Mouse (Mus musculus): Measurements from ENCODE around the gene Dolk. TPM values are rescaled to one million over a fixed set of nuclear protein-coding genes. Genes with fewer than 3 reads are reported as not detected.

Dolk gene
- polyA plus RNA-seq, 1 experiment from 2014 or later, result 31.9 TPM

DNA sequence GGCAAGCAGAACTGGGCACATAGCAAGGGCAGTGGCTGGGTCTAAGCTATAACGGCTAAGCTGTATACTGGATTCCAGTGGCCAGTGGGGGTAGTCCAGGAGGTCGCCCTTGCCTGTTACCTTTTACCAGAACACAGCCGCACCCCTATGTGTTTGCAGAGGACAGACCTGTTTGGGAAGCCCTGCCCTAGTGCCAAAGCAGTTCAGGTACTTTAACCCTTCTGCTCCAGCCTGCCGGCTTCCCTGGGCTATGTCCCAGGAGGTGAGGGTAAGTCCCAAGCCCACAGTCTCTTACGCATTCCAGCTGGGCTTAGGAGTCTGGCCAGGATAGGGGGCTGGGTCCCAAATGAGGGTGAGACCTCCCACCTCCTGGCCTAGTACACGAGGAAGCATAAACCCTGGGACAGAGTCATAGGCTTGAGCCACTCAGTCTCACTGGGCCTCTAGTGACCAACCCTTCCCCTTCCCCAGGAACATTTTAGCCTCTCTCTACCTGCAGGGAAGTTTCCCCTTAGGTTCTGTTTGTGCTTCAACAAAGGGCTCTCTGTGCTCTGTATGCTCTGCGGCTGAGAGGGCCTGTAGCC lies 41.4 kb downstream of the Dolk start:
- Histone ChIP-seq H3K9me3 (no peaks in the 10 kb centered on the region), H3K36me3 (peaks cover 42% of the 10 kb centered on the region), H3K4me3 (no peak overlapping the region), H3K27me3 (no peaks in the 10 kb centered on the region), H3K27ac (peak overlapping the region; percentile 51), H3K4me1 (peaks cover 47% of the 10 kb centered on the region), H3K4me2 (no peak overlapping the region), H3K9ac (no peak overlapping the region)
- 52% methylated on average over 7 of the region's 7 CpGs for WGBS
- no peak for ATAC-seq (ENCODE audit: borderline replicate concordance, extremely low read depth, low FRiP score, low TSS enrichment)

DNA sequence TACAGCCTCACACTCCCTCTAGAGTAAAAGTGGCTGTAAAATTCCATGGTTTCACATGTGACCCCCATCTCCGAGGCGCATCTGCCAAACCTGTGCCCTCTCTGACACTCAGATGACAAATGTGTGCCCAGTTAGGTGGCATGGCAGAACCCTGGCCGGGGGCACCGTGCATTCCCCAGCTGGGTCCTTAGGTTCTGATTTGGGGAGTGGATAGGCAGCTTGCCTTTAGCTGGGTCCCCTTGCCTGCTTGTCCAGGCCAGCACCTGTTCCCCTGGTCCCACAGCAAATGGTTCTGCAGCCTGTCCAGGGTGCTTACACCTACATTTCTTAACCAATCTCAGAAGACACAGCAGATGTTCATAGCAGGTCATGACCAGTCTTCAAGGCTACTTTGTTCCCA lies 42.7 kb downstream of the Dolk start:
- no peak overlapping the region for H3K9ac ChIP-seq
- 0 out of 2 replicates have a peak overlapping the region, but pooled peaks have one; percentile 10 for H3K27ac ChIP-seq
- peaks cover 60% of the 10 kb centered on the region for H3K4me1 ChIP-seq
- 84% methylated on average over 4 of the region's 4 CpGs for WGBS
- peaks cover 29% of the 10 kb centered on the region for H3K36me3 ChIP-seq
- H3K27me3 ChIP-seq, result no peaks in the 10 kb centered on the region
- H3K4me3 ChIP-seq, result no peak overlapping the region
- ATAC-seq (ENCODE audit: borderline replicate concordance, extremely low read depth, low FRiP score, low TSS enrichment), result no peak
- no peaks in the 10 kb centered on the region for H3K9me3 ChIP-seq
- H3K4me2 ChIP-seq, result no peak overlapping the region

DNA sequence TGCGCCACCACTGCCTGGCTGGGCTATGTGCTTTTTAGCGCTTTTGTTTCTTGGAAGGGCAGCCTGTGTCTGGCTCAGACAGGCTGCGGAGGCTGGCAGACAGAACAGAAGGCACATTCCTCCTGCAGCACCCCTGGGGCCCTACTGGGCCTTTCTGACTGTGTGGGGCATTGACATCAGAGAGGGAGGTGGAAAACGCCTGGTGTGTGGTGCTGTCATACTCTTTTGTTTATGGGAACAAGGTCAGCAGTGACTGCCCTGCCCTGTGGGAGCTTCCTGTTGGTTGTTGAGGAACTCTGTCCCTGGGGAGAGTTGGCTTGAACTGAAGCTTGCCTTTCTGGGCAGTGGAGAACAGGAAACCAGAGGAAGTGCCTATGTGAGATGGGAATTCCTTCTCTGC lies 43.6 kb downstream of the Dolk start:
- Histone ChIP-seq H3K27ac (peak overlapping the region; percentile 70), H3K36me3 (peaks cover 28% of the 10 kb centered on the region), H3K4me3 (no peak overlapping the region), H3K4me1 (peaks cover 62% of the 10 kb centered on the region), H3K9me3 (no peaks in the 10 kb centered on the region), H3K9ac (no peak overlapping the region), H3K27me3 (no peaks in the 10 kb centered on the region), H3K4me2 (peak overlapping the region; percentile 21; the same call in 1 of the 2 replicates)
- WGBS, result 57% methylated on average over 4 of the region's 4 CpGs
- ATAC-seq (ENCODE audit: borderline replicate concordance, extremely low read depth, low FRiP score, low TSS enrichment), result peak; percentile 29; the same call in 1 of the 2 replicates

DNA sequence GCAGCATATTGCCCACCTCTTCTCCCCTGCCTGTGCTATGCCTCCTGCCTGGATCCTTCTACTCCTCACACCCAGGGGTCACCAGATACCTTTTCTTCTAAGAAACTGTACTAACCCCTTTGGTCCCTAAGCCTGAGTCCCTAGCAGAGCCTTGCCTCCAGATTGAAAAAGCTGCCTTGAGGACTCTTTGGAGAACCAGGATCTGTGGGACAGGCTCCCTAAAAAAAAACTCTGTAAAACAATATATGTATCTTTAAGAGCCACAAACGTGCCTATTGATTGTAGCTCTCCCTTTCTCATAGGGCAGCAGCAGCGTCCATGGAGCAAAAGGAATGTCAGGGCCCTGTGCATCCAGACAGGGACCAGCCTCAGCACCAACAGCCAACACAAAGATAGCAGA lies 45.9 kb downstream of the Dolk start, which contains the start of gene Gm28035:
Gene Gm28035, plus strand, starts transcription at position 301 of the 400 bp plus-strand sequence.
- no peaks in the 10 kb centered on the region for H3K9me3 ChIP-seq
- H3K9ac ChIP-seq, result no peak within 1 kb of the TSS
- H3K4me2 ChIP-seq, result peak within 1 kb of the TSS; percentile 88
- H3K4me3 ChIP-seq, result peak within 1 kb of the TSS; percentile 89; the same call in 1 of the 2 replicates
- no peaks in the 10 kb centered on the region for H3K27me3 ChIP-seq
- H3K36me3 ChIP-seq, result peaks cover 25% of the 10 kb centered on the region
- peak within 1 kb of the TSS; percentile 58 for H3K27ac ChIP-seq
- ATAC-seq (ENCODE audit: borderline replicate concordance, extremely low read depth, low FRiP score, low TSS enrichment), result no peak
- 75% methylated on average over 2 of the region's 2 CpGs for WGBS
- peaks cover 65% of the 10 kb centered on the region for H3K4me1 ChIP-seq

DNA sequence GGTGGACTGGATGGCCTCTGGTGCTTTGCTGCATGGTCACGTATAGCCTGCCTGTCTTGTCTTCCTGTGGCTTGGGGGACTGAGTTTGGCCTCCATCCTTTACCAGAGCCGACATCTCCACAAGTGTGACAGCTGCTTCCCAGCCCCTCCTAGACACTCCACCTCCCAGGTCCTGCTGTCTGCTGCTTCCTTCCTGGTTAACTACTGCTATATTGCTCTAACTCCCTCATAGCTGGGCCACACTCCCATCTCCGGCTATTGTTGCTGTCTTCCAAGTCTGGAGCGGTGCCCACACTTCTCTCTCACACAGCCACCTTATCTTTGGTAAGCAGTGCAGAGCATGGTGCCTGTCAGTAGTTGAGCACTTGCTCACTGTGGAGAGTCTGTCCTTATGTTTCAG lies 46.4 kb downstream of the Dolk start:
- H3K9me3 ChIP-seq, result no peaks in the 10 kb centered on the region
- H3K4me2 ChIP-seq, result peak overlapping the region; percentile 88; the same call in 1 of the 2 replicates
- H3K4me1 ChIP-seq, result peaks cover 63% of the 10 kb centered on the region
- 62% methylated on average over 4 of the region's 4 CpGs for WGBS
- H3K36me3 ChIP-seq, result peaks cover 25% of the 10 kb centered on the region
- no peaks in the 10 kb centered on the region for H3K27me3 ChIP-seq
- no peak overlapping the region for H3K4me3 ChIP-seq
- no peak for ATAC-seq (ENCODE audit: borderline replicate concordance, extremely low read depth, low FRiP score, low TSS enrichment)
- H3K27ac ChIP-seq, result peak overlapping the region; percentile 58
- no peak overlapping the region for H3K9ac ChIP-seq

DNA sequence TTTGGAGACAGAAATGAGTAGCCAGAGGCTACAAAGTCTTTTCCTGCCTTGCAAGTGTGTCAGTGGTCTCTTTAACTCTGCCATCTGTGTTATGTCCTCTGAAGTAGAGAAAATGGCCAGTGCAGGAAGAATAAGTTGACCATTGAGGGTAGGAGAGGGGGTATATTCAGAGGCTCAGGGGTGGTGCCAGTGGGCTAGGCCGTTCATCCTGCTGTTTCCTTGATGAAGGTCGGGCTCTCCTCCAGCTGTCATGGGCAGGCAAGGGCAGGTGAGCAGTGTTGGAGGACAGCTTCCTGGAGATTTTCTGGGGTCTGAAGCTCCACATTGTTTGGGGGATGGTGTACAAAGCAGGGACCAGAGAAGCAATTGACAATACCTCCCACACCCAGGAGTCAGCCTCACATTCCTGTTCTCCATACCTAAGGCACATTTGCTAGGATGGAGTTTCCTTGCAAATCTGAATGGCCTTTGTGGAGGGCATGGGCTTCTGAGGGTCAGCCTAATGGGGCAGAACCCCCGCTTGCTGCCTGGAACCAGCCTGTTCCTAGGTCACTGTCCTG lies 47.1 kb downstream of the Dolk start:
- Histone ChIP-seq H3K4me3 (peak overlapping the region; percentile 89), H3K4me1 (peaks cover 59% of the 10 kb centered on the region), H3K36me3 (peaks cover 21% of the 10 kb centered on the region), H3K4me2 (peak overlapping the region; percentile 88), H3K9me3 (no peaks in the 10 kb centered on the region), H3K27me3 (no peaks in the 10 kb centered on the region), H3K9ac (peak overlapping the region; percentile 85; the same call in 1 of the 2 replicates), H3K27ac (peak overlapping the region; percentile 54)
- no peak for ATAC-seq (ENCODE audit: borderline replicate concordance, extremely low read depth, low FRiP score, low TSS enrichment)
- 62% methylated on average over 3 of the region's 3 CpGs for WGBS

DNA sequence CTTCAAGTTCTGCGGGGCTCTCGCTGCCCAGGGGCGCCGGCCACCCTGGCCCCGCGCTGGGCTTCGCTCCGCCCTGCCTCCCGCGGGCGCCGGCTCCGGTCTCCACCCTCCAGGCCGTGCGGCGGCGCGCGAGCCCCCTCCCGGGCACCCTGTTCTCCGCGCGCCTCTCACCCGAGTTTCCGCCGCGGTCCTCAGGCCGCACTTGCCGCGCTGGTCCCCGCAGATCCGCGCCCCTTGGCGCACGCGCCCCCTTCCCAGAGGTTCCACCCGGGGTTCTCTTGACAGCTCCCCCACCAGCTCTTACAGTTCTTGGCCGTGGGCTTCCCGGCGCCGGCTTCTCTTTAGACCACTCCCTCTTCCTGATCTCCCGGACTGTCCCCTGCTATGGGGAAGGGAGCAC lies 48.3 kb downstream of the Dolk start:
- WGBS, result under 1% methylated on average over 39 of the region's 42 CpGs
- peaks cover 16% of the 10 kb centered on the region for H3K36me3 ChIP-seq
- H3K4me2 ChIP-seq, result peak overlapping the region; percentile 88
- peaks cover 49% of the 10 kb centered on the region for H3K4me1 ChIP-seq
- peak overlapping the region; percentile 89 for H3K4me3 ChIP-seq
- ATAC-seq (ENCODE audit: borderline replicate concordance, extremely low read depth, low FRiP score, low TSS enrichment), result peak; percentile 89
- H3K27ac ChIP-seq, result peak overlapping the region; percentile 92
- peak overlapping the region; percentile 85 for H3K9ac ChIP-seq
- no peaks in the 10 kb centered on the region for H3K27me3 ChIP-seq
- H3K9me3 ChIP-seq, result no peaks in the 10 kb centered on the region

DNA sequence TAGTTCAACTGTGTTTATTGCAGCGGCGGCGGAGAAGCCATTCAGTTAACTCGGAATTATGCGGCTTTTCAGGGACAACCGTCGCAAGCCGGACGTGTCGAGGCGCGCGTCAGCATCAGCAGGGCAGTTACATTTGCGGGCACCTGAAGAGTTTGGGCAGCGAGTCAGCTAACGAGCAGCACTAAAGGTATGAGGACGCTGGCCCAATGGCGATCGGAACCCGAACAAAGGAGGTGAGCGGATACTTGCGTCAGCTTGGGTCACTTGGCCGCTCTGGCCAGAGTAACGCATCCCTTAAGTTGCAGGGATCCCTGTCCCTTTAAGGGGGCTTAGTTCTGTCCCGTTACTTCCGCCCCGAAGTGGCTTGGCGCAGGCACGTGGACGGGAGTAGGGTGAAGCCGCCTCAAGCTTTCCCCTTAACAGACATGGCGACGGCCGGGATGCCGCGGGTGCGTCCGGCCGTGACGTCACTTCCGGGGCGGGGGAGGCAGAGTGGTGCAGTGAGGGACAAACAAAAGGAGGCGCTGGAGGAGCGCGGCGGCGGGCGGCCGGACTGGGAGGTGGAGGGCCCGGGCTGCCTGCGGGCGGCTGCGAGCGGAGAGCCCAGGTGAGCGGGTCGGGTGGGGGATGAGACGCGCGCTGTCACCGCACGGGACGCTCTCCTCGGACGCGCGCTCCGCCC lies 48.8 kb downstream of the Dolk start, which contains the start of gene Lrrc8a:
Gene Lrrc8a, plus strand, starts transcription at position 517 of the 682 bp plus-strand sequence.
- H3K36me3 ChIP-seq, result peaks cover 16% of the 10 kb centered on the region
- peak within 1 kb of the TSS; percentile 88 for H3K4me2 ChIP-seq
- H3K4me1 ChIP-seq, result peaks cover 46% of the 10 kb centered on the region
- H3K27me3 ChIP-seq, result no peaks in the 10 kb centered on the region
- H3K4me3 ChIP-seq, result peak within 1 kb of the TSS; percentile 89
- peak within 1 kb of the TSS; percentile 85 for H3K9ac ChIP-seq
- peak within 1 kb of the TSS; percentile 92 for H3K27ac ChIP-seq
- H3K9me3 ChIP-seq, result no peaks in the 10 kb centered on the region
- peak; percentile 95 for ATAC-seq (ENCODE audit: borderline replicate concordance, extremely low read depth, low FRiP score, low TSS enrichment)
- WGBS, result under 1% methylated on average over 63 of the region's 67 CpGs

DNA sequence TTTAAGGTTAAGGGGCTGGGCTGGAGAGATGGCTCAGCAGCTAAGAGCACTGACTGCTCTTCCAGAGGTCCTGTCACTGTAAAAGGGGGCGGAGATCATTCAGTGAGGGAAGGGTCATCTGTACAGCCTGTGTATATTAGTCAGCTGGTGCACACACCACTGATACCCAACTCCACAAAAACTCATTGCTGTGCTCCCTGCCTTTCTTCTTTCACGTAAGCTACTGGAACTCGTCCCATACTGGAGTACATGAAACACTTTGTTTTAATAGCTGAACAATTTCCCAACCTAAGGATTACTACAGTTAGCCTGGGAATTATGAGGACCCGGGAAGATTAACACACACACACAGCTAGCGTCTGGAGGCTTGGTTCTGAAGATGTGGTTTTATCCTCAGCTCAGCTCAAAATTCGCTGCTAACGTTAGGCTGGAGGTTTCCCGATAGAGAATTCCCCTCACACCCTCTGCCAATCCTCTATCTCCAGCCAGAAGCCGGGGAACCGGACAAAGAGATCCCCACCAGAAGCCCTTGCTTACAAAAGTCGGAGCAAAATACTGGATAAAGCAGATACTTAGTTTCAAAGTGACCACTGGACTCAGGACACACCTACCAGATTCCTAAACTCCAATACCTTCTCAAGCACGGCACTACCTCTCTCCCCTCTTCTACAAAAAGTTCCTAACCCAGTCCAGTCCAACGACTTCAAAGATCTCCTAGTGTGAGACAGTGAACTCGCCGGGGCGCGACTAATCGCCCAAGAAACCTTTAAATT lies 49.5 kb downstream of the Dolk start:
- ATAC-seq (ENCODE audit: borderline replicate concordance, extremely low read depth, low FRiP score, low TSS enrichment), result no peak
- 2% methylated on average over 18 of the region's 18 CpGs for WGBS
- peaks cover 41% of the 10 kb centered on the region for H3K4me1 ChIP-seq
- H3K27me3 ChIP-seq, result no peaks in the 10 kb centered on the region
- H3K9me3 ChIP-seq, result no peaks in the 10 kb centered on the region
- H3K4me3 ChIP-seq, result peak overlapping the region; percentile 89
- H3K9ac ChIP-seq, result peak overlapping the region; percentile 62
- peak overlapping the region; percentile 74 for H3K27ac ChIP-seq
- H3K4me2 ChIP-seq, result peak overlapping the region; percentile 88
- peaks cover 14% of the 10 kb centered on the region for H3K36me3 ChIP-seq

DNA sequence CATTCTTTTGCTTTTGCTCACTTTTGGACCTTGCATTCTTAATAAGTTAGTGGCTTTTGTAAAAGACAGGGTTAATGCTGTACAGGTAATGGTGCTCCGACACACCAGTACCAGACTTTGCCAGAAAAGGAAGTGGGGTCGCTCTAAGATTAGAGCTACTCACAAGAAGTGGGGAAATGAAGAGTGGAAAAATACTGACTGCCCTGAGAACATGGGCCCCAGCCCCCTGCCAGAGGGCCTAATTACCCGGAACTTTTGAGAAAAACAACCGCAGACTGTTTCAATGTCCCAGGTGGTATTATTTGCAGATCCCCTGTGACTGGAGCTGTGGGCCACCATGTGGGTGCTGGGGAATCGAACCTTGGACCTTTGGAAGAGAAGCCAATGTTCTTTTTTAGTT lies 50.5 kb downstream of the Dolk start:
- Histone ChIP-seq H3K4me1 (peaks cover 32% of the 10 kb centered on the region), H3K9ac (no peak overlapping the region), H3K27ac (no peak overlapping the region), H3K4me3 (no peak overlapping the region), H3K27me3 (no peaks in the 10 kb centered on the region), H3K9me3 (peaks cover 1% of the 10 kb centered on the region; the same call in 1 of the 2 replicates), H3K36me3 (peaks cover 3% of the 10 kb centered on the region; the same call in 1 of the 2 replicates), H3K4me2 (no peak overlapping the region)
- ATAC-seq (ENCODE audit: borderline replicate concordance, extremely low read depth, low FRiP score, low TSS enrichment), result no peak
- WGBS, result 82% methylated on average over 5 of the region's 5 CpGs
